Mouse (Mus musculus) brain, embryonic 14.5 days (tissue): Measurements from ENCODE around the gene Prr9.

Experiments
- CTCF ChIP-seq: fragments of 200-500 bp; IDR thresholded peaks from 2 replicates; pipeline ENCODE4 v1.5.1; 2012; ENCODE audit warnings: inconsistent platforms, mild to moderate bottlenecking, moderate library complexity, borderline replicate concordance; ENCODE audit not compliant: insufficient read depth, insufficient read length; ENCODE audit errors: extremely low read depth
- POLR2A ChIP-seq: fragments of 200-500 bp; IDR thresholded peaks from 2 replicates; pipeline ENCODE4 v1.6.1; 2012; ENCODE audit warnings: mild to moderate bottlenecking, inconsistent platforms, borderline replicate concordance; ENCODE audit not compliant: poor library complexity, insufficient read depth, insufficient read length, severe bottlenecking; ENCODE audit errors: extremely low read depth

- TF ChIP-seq CTCF, result no peak
- no peak for TF ChIP-seq POLR2A
These were observed 12.2 kb downstream of the Prr9 start for GRCm38 (mm10) chr3:92111526-92111925.
